Mouse (Mus musculus): ENCODE data around the gene Atat1. TPM values are rescaled to one million over a fixed set of nuclear protein-coding genes. Genes with fewer than 3 reads are reported as not detected.

Gene Atat1
- polyA plus RNA-seq, 1 experiment from 2014 or later, result 53.8 TPM

GRCm38 (mm10) chr17:35861198-35861857 is 48.5 kb downstream of the Atat1 start, which contains the start of gene Nrm:
TSS of gene Nrm (plus strand) at chr17:35861318.
- H3K9me3 ChIP-seq, result no peaks in the 10 kb centered on the region
- peak within 1 kb of the TSS; percentile 95 for H3K27ac ChIP-seq (replicated peaks)
- peak within 1 kb of the TSS; percentile 89 for H3K9ac ChIP-seq
- H3K4me2 ChIP-seq, result peak within 1 kb of the TSS; percentile 78
- 1% methylated on average over 47 of the region's 47 CpGs for WGBS
- peaks cover 33% of the 10 kb centered on the region for H3K36me3 ChIP-seq
- ATAC-seq (ENCODE audit: extremely low read depth, insufficient number of reproducible peaks, low FRiP score, low TSS enrichment), result peak; percentile 85
- H3K4me3 ChIP-seq, result peak within 1 kb of the TSS; percentile 87
- H3K4me1 ChIP-seq, result peaks cover 25% of the 10 kb centered on the region
- no peaks in the 10 kb centered on the region for H3K27me3 ChIP-seq (replicated peaks)

GRCm38 (mm10) chr17:35860831-35861197 is 49.1 kb downstream of the Atat1 start:
- no peak for ATAC-seq (ENCODE audit: extremely low read depth, insufficient number of reproducible peaks, low FRiP score, low TSS enrichment)
- Histone ChIP-seq H3K27ac (replicated peaks) (peak overlapping the region; percentile 95), H3K36me3 (peaks cover 34% of the 10 kb centered on the region), H3K4me3 (peak overlapping the region; percentile 87), H3K4me2 (peak overlapping the region; percentile 78), H3K9me3 (no peaks in the 10 kb centered on the region), H3K4me1 (peaks cover 25% of the 10 kb centered on the region), H3K9ac (peak overlapping the region; percentile 89), H3K27me3 (replicated peaks) (no peaks in the 10 kb centered on the region)
- 5% methylated on average over 12 of the region's 12 CpGs for WGBS

- Histone ChIP-seq H3K4me1 (peaks cover 20% of the 10 kb centered on the region), H3K27ac (replicated peaks) (no peak overlapping the region), H3K36me3 (peaks cover 42% of the 10 kb centered on the region), H3K4me3 (no peak overlapping the region), H3K9me3 (no peaks in the 10 kb centered on the region), H3K27me3 (replicated peaks) (no peaks in the 10 kb centered on the region), H3K4me2 (no peak overlapping the region), H3K9ac (no peak overlapping the region)
- no peak for ATAC-seq (ENCODE audit: extremely low read depth, insufficient number of reproducible peaks, low FRiP score, low TSS enrichment)
- WGBS, result 42% methylated on average over 2 of the region's 2 CpGs
Observed at GRCm38 (mm10) chr17:35859835-35860234, 50.0 kb downstream of the Atat1 start.

GRCm38 (mm10) chr17:35859371-35859770 is 50.5 kb downstream of the Atat1 start:
- H3K4me2 ChIP-seq, result no peak overlapping the region
- no peaks in the 10 kb centered on the region for H3K27me3 ChIP-seq (replicated peaks)
- H3K4me3 ChIP-seq, result no peak overlapping the region
- peaks cover 15% of the 10 kb centered on the region for H3K4me1 ChIP-seq
- 93% methylated on average over 1 of the region's 1 CpGs for WGBS
- no peaks in the 10 kb centered on the region for H3K9me3 ChIP-seq
- no peak overlapping the region for H3K27ac ChIP-seq (replicated peaks)
- H3K36me3 ChIP-seq, result peaks cover 47% of the 10 kb centered on the region
- no peak overlapping the region for H3K9ac ChIP-seq
- no peak for ATAC-seq (ENCODE audit: extremely low read depth, insufficient number of reproducible peaks, low FRiP score, low TSS enrichment)

- no peak overlapping the region for H3K4me3 ChIP-seq
- H3K9me3 ChIP-seq, result no peaks in the 10 kb centered on the region
- ATAC-seq (ENCODE audit: extremely low read depth, insufficient number of reproducible peaks, low FRiP score, low TSS enrichment), result no peak
- no peak overlapping the region for H3K9ac ChIP-seq
- H3K4me1 ChIP-seq, result no peaks in the 10 kb centered on the region
- no peak overlapping the region for H3K27ac ChIP-seq (replicated peaks)
- H3K4me2 ChIP-seq, result no peak overlapping the region
- H3K27me3 ChIP-seq (replicated peaks), result no peaks in the 10 kb centered on the region
- 72% methylated on average over 3 of the region's 3 CpGs for WGBS
- peaks cover 96% of the 10 kb centered on the region for H3K36me3 ChIP-seq
Observed at GRCm38 (mm10) chr17:35850974-35851373, 58.9 kb downstream of the Atat1 start.

- H3K9me3 ChIP-seq, result no peaks in the 10 kb centered on the region
- peaks cover 1% of the 10 kb centered on the region; the same call in 1 of the 2 replicates for H3K4me1 ChIP-seq
- H3K4me3 ChIP-seq, result no peak overlapping the region
- peak overlapping the region; percentile 24 for H3K9ac ChIP-seq
- WGBS, result 48% methylated on average over 1 of the region's 1 CpGs
- H3K27ac ChIP-seq (replicated peaks), result no peak overlapping the region
- no peak overlapping the region for H3K4me2 ChIP-seq
- ATAC-seq (ENCODE audit: extremely low read depth, insufficient number of reproducible peaks, low FRiP score, low TSS enrichment), result no peak
- peaks cover 89% of the 10 kb centered on the region for H3K36me3 ChIP-seq
- no peaks in the 10 kb centered on the region for H3K27me3 ChIP-seq (replicated peaks)
Observed at GRCm38 (mm10) chr17:35848112-35848511, 61.8 kb downstream of the Atat1 start.

MicroRNAs within 50 kb of the gene (microRNA counts, 519-probe panel; counts per million panel counts)
- 209 counts per million, percentile 61 among the panel's probes with 10 or more counts for microRNA mmu-miR-1894-3p
- microRNA mmu-miR-1894-5p, result 209 counts per million, percentile 61 among the panel's probes with 10 or more counts

Small RNA genes lying within 50 kb of the gene (microRNA-seq; reads per million reads assigned to microRNA genes)
- 2.0 reads per million, percentile 3 among the genes with 10 or more reads in this experiment for gene Gm28033
- not detected for gene Mir1894

Other genes starting within 250 kb of the Atat1 start
- 12.2 and 13.5 TPM in 2 replicates for gene Vars2, start 242.5 kb downstream of the Atat1 start, polyA plus RNA-seq (2015; fragmentation: Nextera tagmentation; extraction: Ambion mirVana)
- gene Gtf2h4, start 236.3 kb downstream of the Atat1 start, polyA plus RNA-seq (2015; fragmentation: Nextera tagmentation; extraction: Ambion mirVana), result 25.7 and 27.7 TPM in 2 replicates
- 122 and 130 TPM in 2 replicates for gene Ddr1, start 205.5 kb downstream of the Atat1 start, polyA plus RNA-seq (2015; fragmentation: Nextera tagmentation; extraction: Ambion mirVana)
- 41.7 and 49.9 TPM in 2 replicates for gene Ier3, start 88.4 kb downstream of the Atat1 start, polyA plus RNA-seq (2015; fragmentation: Nextera tagmentation; extraction: Ambion mirVana)
- 81.1 and 99.0 TPM in 2 replicates for gene Flot1, start 86.8 kb downstream of the Atat1 start, polyA plus RNA-seq (2015; fragmentation: Nextera tagmentation; extraction: Ambion mirVana)
- 741 and 743 TPM in 2 replicates for gene Tubb5, start 71.8 kb downstream of the Atat1 start, polyA plus RNA-seq (2015; fragmentation: Nextera tagmentation; extraction: Ambion mirVana)
- 17.7 and 18.4 TPM in 2 replicates for gene Mdc1, start 68.6 kb downstream of the Atat1 start, polyA plus RNA-seq (2015; fragmentation: Nextera tagmentation; extraction: Ambion mirVana)
- 43.5 and 50.5 TPM in 2 replicates for gene Nrm, start 48.8 kb downstream of the Atat1 start, polyA plus RNA-seq (2015; fragmentation: Nextera tagmentation; extraction: Ambion mirVana)
- gene Ppp1r18, start 44.5 kb downstream of the Atat1 start, polyA plus RNA-seq (2015; fragmentation: Nextera tagmentation; extraction: Ambion mirVana), result 19.8 and 21.0 TPM in 2 replicates
- gene Dhx16, start 30.3 kb downstream of the Atat1 start, polyA plus RNA-seq (2015; fragmentation: Nextera tagmentation; extraction: Ambion mirVana), result 22.8 and 27.7 TPM in 2 replicates
- 25.2 and 31.3 TPM in 2 replicates for gene 2310061I04Rik, start 12.6 kb downstream of the Atat1 start, polyA plus RNA-seq (2015; fragmentation: Nextera tagmentation; extraction: Ambion mirVana)
- 67.8 and 75.9 TPM in 2 replicates for gene Mrps18b, start 6.3 kb upstream of the Atat1 start, polyA plus RNA-seq (2015; fragmentation: Nextera tagmentation; extraction: Ambion mirVana)
- gene Ppp1r10, start 6.4 kb upstream of the Atat1 start, polyA plus RNA-seq (2015; fragmentation: Nextera tagmentation; extraction: Ambion mirVana), result 24.6 and 26.3 TPM in 2 replicates
- gene Abcf1, start 59.7 kb upstream of the Atat1 start, polyA plus RNA-seq (2015; fragmentation: Nextera tagmentation; extraction: Ambion mirVana), result 64.6 and 67.6 TPM in 2 replicates
- 38.9 and 40.3 TPM in 2 replicates for gene Gnl1, start 69.8 kb upstream of the Atat1 start, polyA plus RNA-seq (2015; fragmentation: Nextera tagmentation; extraction: Ambion mirVana)
- 17.6 and 18.1 TPM in 2 replicates for gene Prr3, start 70.2 kb upstream of the Atat1 start, polyA plus RNA-seq (2015; fragmentation: Nextera tagmentation; extraction: Ambion mirVana)
- 2.4 and 2.8 TPM in 2 replicates for gene H2-T24, start 110.5 kb upstream of the Atat1 start, polyA plus RNA-seq (2015; fragmentation: Nextera tagmentation; extraction: Ambion mirVana)
- 4.8 and 5.0 TPM in 2 replicates for gene H2-T23, start 122.8 kb upstream of the Atat1 start, polyA plus RNA-seq (2015; fragmentation: Nextera tagmentation; extraction: Ambion mirVana)
- 6.9 and 7.5 TPM in 2 replicates for gene H2-T22, start 132.7 kb upstream of the Atat1 start, polyA plus RNA-seq (2015; fragmentation: Nextera tagmentation; extraction: Ambion mirVana)
- not detected in 2 replicates for gene Gm6034, start 132.9 kb upstream of the Atat1 start, polyA plus RNA-seq (2015; fragmentation: Nextera tagmentation; extraction: Ambion mirVana)
- not detected in 2 replicates for gene Gm11127, start 148.3 kb upstream of the Atat1 start, polyA plus RNA-seq (2015; fragmentation: Nextera tagmentation; extraction: Ambion mirVana)
- gene Gm19684, start 211.6 kb upstream of the Atat1 start, polyA plus RNA-seq (2015; fragmentation: Nextera tagmentation; extraction: Ambion mirVana), result not detected in 2 replicates
- not detected in 2 replicates for gene Gm7030, start 219.3 kb upstream of the Atat1 start, polyA plus RNA-seq (2015; fragmentation: Nextera tagmentation; extraction: Ambion mirVana)

Measured in heart, embryonic 13.5 days (tissue).